Mouse (Mus musculus) kidney, embryonic 14.5 days (tissue): ENCODE results near the gene Uck2. TPM values are rescaled to one million over a fixed set of nuclear protein-coding genes. Genes with fewer than 3 reads are reported as not detected.

Experiments used
- ATAC-seq: fragments of 200-750 bp; cut with Nextera tagmentation; 2 replicates; pipeline ENCODE4 v1.8.0; 2017; ENCODE audit warnings: moderate number of reproducible peaks, mild to moderate bottlenecking, moderate TSS enrichment, moderate library complexity; ENCODE audit not compliant: low FRiP score, low TSS enrichment
- H3K27ac ChIP-seq: fragments of 300-500 bp; sonication (generic); 2 replicates; pipeline ENCODE4 v1.5.1; 2014; ENCODE audit warnings: low read depth, mild to moderate bottlenecking, low read length, moderate library complexity, mixed read lengths
- H3K27me3 ChIP-seq: fragments of 300-500 bp; sonication (generic); 2 replicates; pipeline ENCODE4 v1.6.1; 2014; ENCODE audit warnings: mild to moderate bottlenecking, low read length; ENCODE audit not compliant: control insufficient read depth, insufficient read depth
- H3K36me3 ChIP-seq: fragments of 300-500 bp; sonication (generic); 2 replicates; pipeline ENCODE4 v1.6.1; 2014; ENCODE audit warnings: low read length, mixed read lengths; ENCODE audit not compliant: control insufficient read depth, insufficient read depth
- H3K4me1 ChIP-seq: fragments of 300-500 bp; sonication (generic); 2 replicates; pipeline ENCODE4 v1.6.1; 2014; ENCODE audit warnings: low read length, mixed read lengths; ENCODE audit not compliant: control insufficient read depth, insufficient read depth
- H3K4me2 ChIP-seq: fragments of 300-500 bp; sonication (generic); replicated peaks from 2 replicates; pipeline ENCODE4 v1.6.1; 2014; ENCODE audit warnings: low read depth, mild to moderate bottlenecking, low read length
- H3K4me3 ChIP-seq: fragments of 300-500 bp; sonication (generic); 2 replicates; pipeline ENCODE4 v1.5.1; 2014; ENCODE audit warnings: mild to moderate bottlenecking, low read length
- H3K9ac ChIP-seq: fragments of 300-500 bp; sonication (generic); 2 replicates; pipeline ENCODE4 v1.6.1; 2014; ENCODE audit warnings: low read depth, mild to moderate bottlenecking, low read length, moderate library complexity
- H3K9me3 ChIP-seq: fragments of 300-500 bp; sonication (generic); 2 replicates; pipeline ENCODE4 v1.6.1; 2016; ENCODE audit warnings: low read length; ENCODE audit not compliant: control insufficient read depth
- WGBS: fragments of 180-500 bp; shearing (Covaris S2); extraction: QIAGEN DNeasy Blood & Tissue Kit; methylation state at CpG from one replicate; pipeline ENCODE4 v1.1.7; 2014; 5-methylcytosine and 5-hydroxymethylcytosine counted together
- polyA plus RNA-seq: library from polyadenylated mRNA; unstranded; fragments of >200 nt; fragmentation: Nextera tagmentation; extraction: Ambion mirVana; gene quantifications from 2 replicates; pipeline ENCODE4 v1.2.1, GENCODE M21; 2014

Gene Uck2
- polyA plus RNA-seq, 1 experiment from 2014 or later: 103 TPM

DNA sequence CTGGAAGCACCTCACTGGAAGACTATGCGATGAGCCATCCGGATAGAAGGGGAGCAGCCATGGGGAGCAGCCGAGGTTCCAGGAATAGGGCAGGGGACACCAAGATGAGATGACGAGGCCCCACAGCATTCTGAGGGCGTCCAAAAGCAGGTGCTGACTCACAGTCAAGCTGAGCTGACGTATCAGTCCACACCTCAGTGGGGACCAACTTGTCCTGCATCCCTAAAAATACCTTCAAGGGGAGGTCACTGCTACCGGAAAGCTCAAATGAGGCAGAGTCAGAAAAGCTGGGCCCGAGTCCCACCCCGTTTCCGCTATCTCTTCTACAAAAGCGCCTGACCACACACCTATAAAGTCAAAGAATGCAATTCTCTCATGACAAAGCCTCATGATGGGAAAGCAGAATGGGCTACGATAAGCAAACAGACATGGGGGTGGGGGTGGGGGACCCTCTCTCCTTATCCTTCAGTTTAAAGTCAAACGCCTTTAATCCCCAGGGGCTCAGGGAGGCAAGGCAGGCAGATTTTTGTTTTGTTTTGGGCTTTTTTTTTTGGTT, 5.9 kb downstream of the Uck2 start:
- H3K4me3 ChIP-seq: no peak overlapping the region
- no peak overlapping the region for H3K27ac ChIP-seq
- H3K36me3 ChIP-seq: peaks cover 4% of the 10 kb centered on the region; the same call in 1 of the 2 replicates
- WGBS: 87% methylated on average over 13 of the region's 13 CpGs
- ATAC-seq: no peak
- H3K4me1 ChIP-seq: 0 out of 2 replicates have a peak, but pooled peaks cover 3% of the 10 kb centered on the region
- no peak overlapping the region for H3K4me2 ChIP-seq
- H3K9ac ChIP-seq: no peak overlapping the region
- H3K9me3 ChIP-seq: no peaks in the 10 kb centered on the region
- H3K27me3 ChIP-seq: no peaks in the 10 kb centered on the region

DNA sequence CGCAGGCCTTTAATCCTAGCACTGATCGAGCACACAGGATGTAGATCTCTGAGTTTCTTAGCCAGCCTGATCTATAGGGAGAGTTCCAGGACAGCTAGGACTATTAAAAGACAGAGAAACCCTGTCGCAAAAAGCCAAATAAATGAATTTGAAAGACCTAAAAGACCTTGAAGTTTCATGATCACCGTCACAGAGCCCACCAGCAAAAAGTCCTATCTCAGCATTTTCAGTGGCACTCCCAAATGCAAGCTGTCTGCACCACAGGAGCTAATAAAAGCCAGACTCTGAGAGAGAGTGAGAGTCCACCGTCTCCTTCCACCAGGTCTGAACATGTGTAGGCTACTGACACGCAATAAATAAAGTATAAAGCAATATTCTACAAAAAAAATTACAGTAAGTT, 6.7 kb downstream of the Uck2 start:
- Histone ChIP-seq H3K9me3 (no peaks in the 10 kb centered on the region), H3K27ac (no peak overlapping the region), H3K9ac (no peak overlapping the region), H3K27me3 (no peaks in the 10 kb centered on the region), H3K36me3 (peaks cover 4% of the 10 kb centered on the region; the same call in 1 of the 2 replicates), H3K4me2 (no peak overlapping the region), H3K4me1 (0 out of 2 replicates have a peak, but pooled peaks cover 3% of the 10 kb centered on the region), H3K4me3 (no peak overlapping the region)
- ATAC-seq: no peak
- 71% methylated on average over 6 of the region's 6 CpGs for WGBS

DNA sequence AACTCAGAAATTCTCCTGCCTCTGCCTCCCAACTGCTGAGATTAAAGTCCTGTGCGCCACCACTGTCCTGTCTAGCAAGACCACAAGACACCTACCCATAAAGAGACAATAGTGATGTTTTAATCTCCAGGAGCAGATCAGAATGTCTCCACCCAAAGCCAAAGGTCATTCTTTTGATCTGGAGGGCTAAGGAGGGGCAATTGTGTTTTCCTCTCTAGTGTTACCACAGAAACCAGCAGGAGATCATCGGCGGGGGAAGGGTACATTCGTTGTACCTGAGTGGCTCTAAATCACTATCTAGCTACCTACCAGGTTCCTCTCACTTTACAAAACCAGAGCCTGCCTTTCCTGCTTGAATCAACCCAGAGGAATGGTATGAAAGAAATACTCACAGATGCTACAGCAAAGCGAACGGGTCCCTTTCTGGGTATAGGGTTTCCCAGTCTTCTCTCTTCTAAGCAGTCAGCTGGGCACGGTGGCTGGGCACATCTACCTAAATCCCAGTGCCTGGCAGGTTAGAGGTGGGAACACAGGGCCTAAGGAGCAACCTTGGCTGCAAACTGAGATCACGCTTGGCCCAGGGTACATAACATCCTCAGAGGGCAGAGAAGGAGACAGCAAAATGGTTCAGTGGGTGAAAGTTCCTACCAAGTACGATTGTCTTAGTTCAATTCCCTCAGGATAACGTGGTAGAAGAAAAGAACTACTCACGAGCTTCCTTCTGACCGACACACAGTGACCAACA, 10.3 kb downstream of the Uck2 start:
- ATAC-seq: no peak
- Histone ChIP-seq H3K4me2 (no peak overlapping the region), H3K4me1 (peaks cover 19% of the 10 kb centered on the region), H3K4me3 (no peak overlapping the region), H3K36me3 (peaks cover 4% of the 10 kb centered on the region; the same call in 1 of the 2 replicates), H3K27ac (no peak overlapping the region), H3K9ac (no peak overlapping the region), H3K27me3 (no peaks in the 10 kb centered on the region), H3K9me3 (no peaks in the 10 kb centered on the region)
- 80% methylated on average over 12 of the region's 12 CpGs for WGBS

DNA sequence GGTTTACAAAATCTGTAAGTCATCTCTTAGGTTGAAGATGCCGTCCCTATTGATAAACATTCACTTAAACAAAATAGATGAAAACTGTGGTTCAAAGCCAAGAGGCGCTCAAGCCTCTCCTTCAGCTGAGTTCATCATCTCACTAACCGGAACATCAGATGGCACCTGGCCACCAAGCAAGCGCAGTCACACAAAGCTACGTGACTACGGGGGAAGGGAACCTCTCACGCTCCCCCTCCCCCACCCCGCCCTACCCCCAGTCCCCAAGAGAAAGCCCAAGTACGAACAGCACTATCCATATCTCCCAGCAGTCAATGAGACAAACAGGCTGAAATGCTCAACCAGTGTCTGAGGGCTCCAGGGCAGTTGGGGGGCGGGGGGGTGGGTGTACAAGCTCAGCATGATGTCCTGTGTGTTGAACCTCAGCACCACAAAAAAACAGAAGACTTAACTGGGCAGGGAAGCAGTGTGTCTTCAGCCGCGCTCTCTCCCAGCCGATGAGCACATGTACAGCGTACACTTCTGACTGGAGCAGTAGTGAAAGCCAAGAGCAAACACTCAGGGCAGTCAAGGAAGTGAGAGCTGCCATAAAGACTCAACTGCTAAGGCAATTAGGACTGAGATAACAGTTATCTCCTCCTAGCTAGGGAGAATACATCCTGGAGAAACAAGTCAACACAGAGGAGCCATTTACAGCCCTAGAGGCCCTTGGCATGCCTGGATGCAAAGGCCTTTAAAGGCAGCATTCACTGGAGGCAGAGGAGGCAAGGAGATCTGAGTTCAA, 11.5 kb downstream of the Uck2 start:
- Histone ChIP-seq H3K9ac (no peak overlapping the region), H3K36me3 (no peaks in the 10 kb centered on the region), H3K4me3 (no peak overlapping the region), H3K9me3 (no peaks in the 10 kb centered on the region), H3K27ac (no peak overlapping the region), H3K4me2 (no peak overlapping the region), H3K27me3 (no peaks in the 10 kb centered on the region), H3K4me1 (peaks cover 27% of the 10 kb centered on the region)
- no peak for ATAC-seq
- WGBS: 64% methylated on average over 13 of the region's 14 CpGs

DNA sequence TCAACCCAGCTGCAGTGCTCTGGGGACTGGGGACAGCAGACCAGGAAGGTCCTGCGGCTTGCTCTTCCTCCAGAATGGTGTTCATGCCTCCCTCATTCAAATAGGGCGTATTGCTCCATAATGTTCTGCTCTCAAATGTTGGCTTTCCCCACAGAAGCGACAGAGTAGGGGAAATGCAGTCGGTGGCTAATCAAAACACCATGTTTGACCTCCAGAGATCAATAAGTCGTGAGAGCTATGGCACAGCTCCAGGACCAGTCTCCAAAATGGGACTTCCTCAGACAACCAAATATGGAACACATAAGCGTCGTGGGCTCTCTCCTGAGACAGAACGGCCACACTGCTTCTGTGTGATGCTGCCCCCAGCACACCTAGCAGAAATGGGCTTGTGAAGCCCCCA, 13.3 kb downstream of the Uck2 start:
- no peaks in the 10 kb centered on the region for H3K36me3 ChIP-seq
- H3K4me2 ChIP-seq: no peak overlapping the region
- no peak overlapping the region for H3K4me3 ChIP-seq
- no peaks in the 10 kb centered on the region for H3K27me3 ChIP-seq
- H3K9ac ChIP-seq: no peak overlapping the region
- no peaks in the 10 kb centered on the region for H3K9me3 ChIP-seq
- H3K27ac ChIP-seq: no peak overlapping the region
- no peak for ATAC-seq
- 49% methylated on average over 8 of the region's 8 CpGs for WGBS
- H3K4me1 ChIP-seq: peaks cover 27% of the 10 kb centered on the region

DNA sequence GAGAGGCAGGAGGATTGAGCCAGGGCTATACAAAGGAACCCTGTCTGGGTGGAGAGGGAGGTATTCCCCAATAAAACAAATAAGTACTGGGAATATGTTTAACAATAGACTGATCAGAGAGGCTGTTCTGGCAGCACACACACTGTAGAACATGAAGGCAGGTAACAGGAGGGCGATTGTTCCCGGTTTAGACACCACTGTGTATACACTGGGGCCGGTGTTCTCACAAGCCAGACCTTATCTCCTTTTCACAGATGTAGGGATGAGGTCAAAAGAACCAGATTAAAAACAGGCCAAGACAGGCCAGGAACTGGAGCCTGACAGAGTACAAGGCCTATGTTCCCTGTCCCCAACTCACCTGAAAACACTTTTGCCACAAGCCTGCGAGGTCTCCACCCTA, 13.8 kb downstream of the Uck2 start:
- peaks cover 27% of the 10 kb centered on the region for H3K4me1 ChIP-seq
- H3K4me3 ChIP-seq: no peak overlapping the region
- no peaks in the 10 kb centered on the region for H3K9me3 ChIP-seq
- 51% methylated on average over 4 of the region's 4 CpGs for WGBS
- H3K9ac ChIP-seq: no peak overlapping the region
- no peaks in the 10 kb centered on the region for H3K36me3 ChIP-seq
- ATAC-seq: no peak
- no peak overlapping the region; the same call in 1 of the 2 replicates for H3K4me2 ChIP-seq
- H3K27me3 ChIP-seq: no peaks in the 10 kb centered on the region
- no peak overlapping the region for H3K27ac ChIP-seq

DNA sequence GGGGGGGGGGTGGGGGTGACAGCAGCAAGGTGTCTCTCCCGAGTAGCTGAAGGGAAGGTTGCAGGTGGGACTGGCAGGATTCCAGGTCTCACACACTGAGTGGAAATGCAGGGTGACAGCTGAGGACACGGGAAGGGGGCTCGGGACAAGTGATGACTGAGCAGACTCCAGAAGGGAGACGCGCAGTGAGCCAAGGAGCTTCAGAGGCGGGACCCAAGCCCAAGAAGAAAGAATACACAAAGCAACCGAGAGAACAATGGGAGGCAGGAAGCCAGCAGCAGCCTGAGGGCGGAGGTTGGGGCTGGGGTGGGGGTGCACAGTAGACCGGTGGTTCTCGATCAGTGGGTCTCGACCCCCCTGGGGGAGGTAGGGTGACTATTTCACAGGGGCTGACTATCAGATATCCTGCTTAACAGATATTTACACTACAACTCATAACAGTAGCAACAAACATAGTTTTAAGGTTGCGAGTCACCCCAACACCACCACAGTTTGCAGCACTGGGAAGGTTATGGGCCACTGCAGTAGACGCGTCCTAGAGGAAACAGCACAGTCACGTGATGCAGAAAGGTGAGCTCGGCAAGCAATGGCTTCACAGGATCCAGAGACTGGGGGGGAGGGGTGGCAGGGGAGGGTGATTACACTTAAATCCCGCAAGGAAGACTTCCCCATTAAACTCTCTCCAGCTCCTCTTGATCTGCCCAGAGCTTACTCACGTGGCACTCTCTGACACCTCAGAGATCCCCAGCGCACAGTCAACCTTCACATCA, 14.6 kb downstream of the Uck2 start:
- no peaks in the 10 kb centered on the region for H3K27me3 ChIP-seq
- H3K4me2 ChIP-seq: peak overlapping the region; percentile 46
- ATAC-seq: peak; percentile 50
- H3K4me1 ChIP-seq: peaks cover 27% of the 10 kb centered on the region
- H3K36me3 ChIP-seq: no peaks in the 10 kb centered on the region
- peak overlapping the region; percentile 12; the same call in 1 of the 2 replicates for H3K4me3 ChIP-seq
- H3K9ac ChIP-seq: 0 out of 2 replicates have a peak overlapping the region, but pooled peaks have one; percentile 4
- 12% methylated on average over 19 of the region's 19 CpGs for WGBS
- H3K9me3 ChIP-seq: no peaks in the 10 kb centered on the region
- peak overlapping the region; percentile 43; the same call in 1 of the 2 replicates for H3K27ac ChIP-seq

DNA sequence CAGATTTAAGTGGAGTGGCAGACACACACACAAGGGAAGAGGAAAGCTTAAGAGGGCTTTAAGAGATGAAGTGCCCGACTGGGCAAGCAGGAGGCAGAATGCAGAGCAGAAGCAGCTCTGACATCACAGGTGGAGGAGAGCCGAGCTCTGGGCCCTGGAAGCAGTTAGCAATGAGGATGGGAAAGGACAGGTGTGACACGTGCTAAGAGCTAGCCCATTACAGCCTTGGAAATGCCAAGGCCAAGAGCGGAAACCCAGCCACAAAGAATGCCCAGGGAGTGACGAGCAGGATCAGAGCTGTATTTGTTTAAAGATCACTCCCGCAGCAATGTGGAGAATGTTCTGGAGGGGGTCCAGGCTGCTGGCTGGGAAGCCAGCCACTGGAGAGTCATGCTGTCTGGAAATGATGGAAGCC, 15.3 kb downstream of the Uck2 start:
- whole genome bisulfite sequencing: 19% methylated on average over 6 of the region's 6 CpGs
- peaks cover 27% of the 10 kb centered on the region for H3K4me1 ChIP-seq
- H3K4me3 ChIP-seq: no peak overlapping the region

More for the DNA sequence above, 15.3 kb downstream of the Uck2 start:
- H3K27ac ChIP-seq: peak overlapping the region; percentile 43; the same call in 1 of the 2 replicates
- no peaks in the 10 kb centered on the region for H3K27me3 ChIP-seq
- no peak overlapping the region for H3K9ac ChIP-seq
- peak overlapping the region; percentile 46 for H3K4me2 ChIP-seq
- H3K9me3 ChIP-seq: no peaks in the 10 kb centered on the region
- no peaks in the 10 kb centered on the region for H3K36me3 ChIP-seq
- ATAC-seq: peak; percentile 44; the same call in 1 of the 2 replicates
